Mouse (Mus musculus) forebrain, embryonic 15.5 days (tissue): Measurements from ENCODE around the gene Fam163a. TPM values are rescaled to one million over a fixed set of nuclear protein-coding genes. Genes with fewer than 3 reads are reported as not detected.

Source experiments
- ATAC-seq: fragments of 200-750 bp; cut with Nextera tagmentation; replicated peaks from 2 replicates; pipeline ENCODE4 v1.8.0; 2017; ENCODE audit warnings: mild to moderate bottlenecking, moderate TSS enrichment, moderate library complexity
- H3K27ac ChIP-seq: fragments of 300-500 bp; sonication (generic); replicated peaks from 2 replicates; pipeline ENCODE4 v1.5.1; 2015; ENCODE audit warnings: mild to moderate bottlenecking, inconsistent platforms
- H3K27me3 ChIP-seq: fragments of 300-500 bp; sonication (generic); 2 replicates; pipeline ENCODE4 v1.6.1; 2015; ENCODE audit warnings: inconsistent platforms
- H3K36me3 ChIP-seq: fragments of 300-500 bp; sonication (generic); 2 replicates; pipeline ENCODE4 v1.6.1; 2015; ENCODE audit warnings: mild to moderate bottlenecking, inconsistent platforms
- H3K4me1 ChIP-seq: fragments of 300-500 bp; sonication (generic); 2 replicates; pipeline ENCODE4 v1.6.1; 2015; ENCODE audit warnings: inconsistent platforms
- H3K4me2 ChIP-seq: fragments of 300-500 bp; sonication (generic); replicated peaks from 2 replicates; pipeline ENCODE4 v1.6.1; 2015; ENCODE audit warnings: mild to moderate bottlenecking, inconsistent platforms
- H3K4me3 ChIP-seq: fragments of 300-500 bp; sonication (generic); 2 replicates; pipeline ENCODE4 v1.5.1; 2015; ENCODE audit warnings: mild to moderate bottlenecking, inconsistent platforms
- H3K9ac ChIP-seq: fragments of 300-500 bp; sonication (generic); replicated peaks from 2 replicates; pipeline ENCODE4 v1.6.1; 2015; ENCODE audit warnings: mild to moderate bottlenecking, inconsistent platforms
- H3K9me3 ChIP-seq: fragments of 300-500 bp; sonication (generic); 2 replicates; pipeline ENCODE4 v1.6.1; 2016; ENCODE audit warnings: inconsistent platforms
- WGBS: fragments of 180-500 bp; shearing (Covaris S2); methylation state at CpG from one replicate; pipeline ENCODE4 v1.1.7; 2015; ENCODE audit warnings: mixed read lengths; 5-methylcytosine and 5-hydroxymethylcytosine counted together
- polyA plus RNA-seq: library from polyadenylated mRNA; unstranded; fragments of >200 nt; fragmentation: Nextera tagmentation; extraction: Ambion mirVana; gene quantifications from 2 replicates; pipeline ENCODE4 v1.2.1, GENCODE M21; 2015

The Fam163a gene
- polyA plus RNA-seq, 1 experiment from 2014 or later: 2.4 TPM

DNA sequence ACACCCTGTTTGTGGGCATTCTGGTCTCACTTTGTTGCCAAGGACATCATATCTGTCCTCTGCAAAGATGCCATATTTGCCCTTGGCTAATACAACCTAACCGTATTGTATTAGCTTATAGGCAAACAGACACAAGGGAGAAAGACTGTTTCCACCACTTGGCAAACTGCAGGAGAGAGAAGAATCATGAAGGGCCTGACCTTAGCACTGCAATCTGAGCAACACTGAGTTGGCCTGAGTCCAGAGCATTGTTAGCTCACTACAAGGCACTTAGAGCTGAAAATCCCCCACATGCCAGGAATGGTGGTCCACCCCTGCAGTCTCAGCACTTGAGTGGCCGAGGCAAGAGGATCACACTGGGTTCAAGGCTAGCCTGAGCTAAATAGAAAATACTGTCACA lies 13.7 kb upstream of the Fam163a start:
- Histone ChIP-seq H3K27me3 (no peaks in the 10 kb centered on the region), H3K4me3 (no peak overlapping the region), H3K4me2 (no peak overlapping the region), H3K36me3 (no peaks in the 10 kb centered on the region), H3K9me3 (no peaks in the 10 kb centered on the region), H3K4me1 (no peaks in the 10 kb centered on the region), H3K27ac (no peak overlapping the region), H3K9ac (no peak overlapping the region)
- no peak for ATAC-seq
- WGBS: 81% methylated on average over 2 of the region's 2 CpGs

DNA sequence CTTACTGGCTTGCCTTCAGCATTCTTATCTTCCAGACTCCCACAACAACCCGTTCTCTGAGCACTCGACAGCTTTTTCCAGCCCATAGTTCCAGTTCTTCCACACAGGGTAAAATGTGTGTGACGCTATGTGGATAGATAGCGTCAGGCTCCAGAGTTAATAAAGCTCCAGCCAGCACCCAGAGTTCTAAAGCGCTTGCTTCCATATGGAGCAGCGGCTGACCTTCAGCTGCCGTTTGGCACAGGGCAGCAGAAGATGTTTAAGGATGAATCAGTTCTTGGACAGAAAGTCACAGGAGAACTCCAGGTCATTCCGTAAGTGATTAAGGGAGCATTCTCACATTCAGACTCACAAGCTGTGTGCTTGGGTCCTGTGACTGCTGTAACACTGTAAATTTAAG lies 13.1 kb upstream of the Fam163a start:
- H3K4me1 ChIP-seq: no peaks in the 10 kb centered on the region
- 90% methylated on average over 8 of the region's 8 CpGs for WGBS
- no peak overlapping the region for H3K4me3 ChIP-seq
- no peak overlapping the region for H3K4me2 ChIP-seq
- no peak overlapping the region for H3K27ac ChIP-seq
- no peaks in the 10 kb centered on the region for H3K27me3 ChIP-seq
- no peak overlapping the region for H3K9ac ChIP-seq
- no peak for ATAC-seq
- H3K36me3 ChIP-seq: no peaks in the 10 kb centered on the region
- no peaks in the 10 kb centered on the region for H3K9me3 ChIP-seq

DNA sequence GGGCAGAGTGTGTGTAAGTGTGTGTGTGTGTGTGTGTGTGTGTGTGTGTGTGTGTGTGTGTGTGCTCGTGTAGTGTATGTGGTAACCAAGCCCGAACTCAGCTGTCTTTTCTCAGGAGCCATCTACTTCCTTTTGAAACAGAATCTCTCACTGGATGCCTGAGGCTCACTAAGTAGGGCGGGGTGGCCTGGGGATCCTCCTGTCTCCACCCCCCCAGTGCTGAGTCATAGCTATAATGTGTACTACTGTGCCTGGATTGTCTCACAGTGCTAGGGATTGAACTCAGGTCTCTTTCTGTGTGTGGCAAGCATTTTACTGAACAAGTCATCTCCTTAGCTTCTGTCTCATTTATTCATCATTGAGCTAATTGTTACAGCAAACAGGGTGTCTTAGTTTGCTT lies 12.6 kb upstream of the Fam163a start:
- no peak overlapping the region for H3K27ac ChIP-seq
- H3K36me3 ChIP-seq: no peaks in the 10 kb centered on the region
- H3K9me3 ChIP-seq: no peaks in the 10 kb centered on the region
- no peak overlapping the region for H3K9ac ChIP-seq
- H3K4me3 ChIP-seq: no peak overlapping the region
- no peak overlapping the region for H3K4me2 ChIP-seq
- H3K4me1 ChIP-seq: no peaks in the 10 kb centered on the region
- WGBS: 70% methylated on average over 3 of the region's 3 CpGs
- no peak for ATAC-seq
- no peaks in the 10 kb centered on the region for H3K27me3 ChIP-seq

DNA sequence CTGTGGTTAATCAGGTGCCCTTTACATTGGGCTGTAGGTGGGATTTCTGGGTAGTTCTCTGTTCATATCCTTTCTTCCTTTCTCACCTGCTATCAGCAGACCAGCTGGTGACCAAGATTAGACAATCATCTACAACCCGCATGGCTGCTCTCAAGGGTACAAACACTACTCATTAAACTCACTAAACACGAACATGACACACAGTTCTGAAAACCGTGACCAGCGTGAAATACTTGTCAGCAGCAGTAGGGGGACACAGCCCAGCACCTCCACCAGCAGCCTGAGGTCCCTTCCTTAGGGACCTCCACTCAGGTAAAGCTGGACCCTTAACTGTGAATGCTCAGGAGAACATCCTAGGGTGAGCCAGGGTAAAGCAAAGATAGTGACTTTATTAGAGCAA lies 11.4 kb upstream of the Fam163a start:
- H3K9ac ChIP-seq: no peak overlapping the region
- WGBS: 65% methylated on average over 4 of the region's 4 CpGs
- no peak for ATAC-seq

DNA sequence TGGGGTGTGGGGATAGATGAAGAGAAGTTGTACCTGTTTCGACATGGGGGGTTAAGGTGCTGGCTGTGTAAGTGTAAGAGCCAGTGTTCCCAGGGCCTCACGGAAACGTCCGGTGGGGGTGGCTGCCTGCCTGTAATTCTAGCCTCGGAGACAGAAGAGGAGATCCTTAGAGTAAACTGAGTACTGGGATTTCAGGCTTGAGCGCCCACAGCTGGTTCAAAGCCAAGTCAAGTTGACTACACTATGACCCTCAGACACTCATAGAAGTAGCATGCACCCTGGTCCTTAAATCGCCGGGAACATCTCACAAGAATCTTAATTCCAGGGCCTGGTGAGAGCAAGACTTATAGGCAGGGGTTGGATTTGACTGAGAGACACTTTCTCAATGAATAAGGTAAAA lies 9.8 kb upstream of the Fam163a start:
- no peak for ATAC-seq
- no peak overlapping the region for H3K9ac ChIP-seq
- WGBS: 80% methylated on average over 8 of the region's 8 CpGs

More for the DNA sequence above, 11.4 kb upstream of the Fam163a start:
- H3K36me3 ChIP-seq: no peaks in the 10 kb centered on the region
- H3K9me3 ChIP-seq: no peaks in the 10 kb centered on the region
- H3K4me1 ChIP-seq: no peaks in the 10 kb centered on the region
- H3K27ac ChIP-seq: no peak overlapping the region
- H3K4me3 ChIP-seq: no peak overlapping the region
- no peaks in the 10 kb centered on the region for H3K27me3 ChIP-seq
- no peak overlapping the region for H3K4me2 ChIP-seq

DNA sequence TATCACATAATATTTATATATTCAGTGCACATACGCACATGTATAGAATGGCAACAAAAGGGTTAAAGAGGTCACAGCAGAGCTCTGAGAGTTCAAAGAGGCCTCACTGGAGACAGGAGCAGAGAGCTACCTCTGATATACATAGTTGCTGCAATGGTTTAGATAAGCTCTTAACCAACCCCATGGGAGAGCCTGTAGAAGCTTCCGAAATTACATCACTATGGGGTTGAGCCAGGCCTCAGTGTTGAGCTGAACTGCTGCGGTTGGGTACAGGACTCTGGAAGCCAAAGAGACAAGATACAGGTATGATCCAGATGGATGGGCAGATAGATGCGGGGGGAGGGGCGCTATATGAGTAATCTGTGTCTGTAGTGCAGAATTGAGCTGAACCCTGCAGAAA lies 8.1 kb upstream of the Fam163a start:
- Histone ChIP-seq H3K4me3 (no peak overlapping the region), H3K27me3 (no peaks in the 10 kb centered on the region), H3K36me3 (no peaks in the 10 kb centered on the region), H3K9me3 (no peaks in the 10 kb centered on the region), H3K9ac (no peak overlapping the region), H3K4me2 (no peak overlapping the region), H3K27ac (no peak overlapping the region), H3K4me1 (no peaks in the 10 kb centered on the region)
- no peak for ATAC-seq
- 90% methylated on average over 5 of the region's 5 CpGs for WGBS

More for the DNA sequence above, 9.8 kb upstream of the Fam163a start:
- no peak overlapping the region for H3K4me2 ChIP-seq
- H3K36me3 ChIP-seq: no peaks in the 10 kb centered on the region
- no peaks in the 10 kb centered on the region for H3K27me3 ChIP-seq
- H3K4me3 ChIP-seq: no peak overlapping the region
- no peak overlapping the region for H3K27ac ChIP-seq
- H3K4me1 ChIP-seq: no peaks in the 10 kb centered on the region
- no peaks in the 10 kb centered on the region for H3K9me3 ChIP-seq

DNA sequence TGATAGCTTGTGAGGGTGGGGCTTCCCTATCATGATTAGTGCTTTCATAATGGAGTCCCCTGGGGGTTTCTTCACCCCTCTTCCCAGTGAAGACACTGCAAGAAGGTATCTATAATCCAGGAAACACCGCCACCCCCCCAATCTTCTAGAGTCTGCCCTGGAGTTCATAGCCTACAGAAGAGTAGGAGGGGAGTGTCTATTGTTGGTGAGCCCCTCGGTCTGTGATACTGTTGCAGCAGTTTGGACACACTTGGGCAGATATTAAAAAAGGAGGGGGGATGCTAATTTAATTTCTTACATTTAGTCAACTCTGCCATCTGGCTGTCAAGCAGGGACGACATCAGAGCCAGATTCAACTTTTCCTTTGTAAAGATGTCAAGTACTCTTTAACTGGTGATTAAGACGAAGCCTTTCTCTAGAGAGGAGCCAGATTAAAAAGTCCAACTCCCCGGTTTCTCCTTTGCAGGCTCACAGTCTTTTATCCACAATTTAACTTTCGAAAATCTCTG lies 7.0 kb upstream of the Fam163a start:
- Histone ChIP-seq H3K4me3 (no peak overlapping the region), H3K36me3 (no peaks in the 10 kb centered on the region), H3K9me3 (no peaks in the 10 kb centered on the region), H3K9ac (no peak overlapping the region), H3K4me2 (no peak overlapping the region), H3K27me3 (0 out of 2 replicates have a peak, but pooled peaks cover 3% of the 10 kb centered on the region), H3K4me1 (no peaks in the 10 kb centered on the region), H3K27ac (no peak overlapping the region)
- WGBS: 29% methylated on average over 6 of the region's 6 CpGs
- ATAC-seq: no peak

DNA sequence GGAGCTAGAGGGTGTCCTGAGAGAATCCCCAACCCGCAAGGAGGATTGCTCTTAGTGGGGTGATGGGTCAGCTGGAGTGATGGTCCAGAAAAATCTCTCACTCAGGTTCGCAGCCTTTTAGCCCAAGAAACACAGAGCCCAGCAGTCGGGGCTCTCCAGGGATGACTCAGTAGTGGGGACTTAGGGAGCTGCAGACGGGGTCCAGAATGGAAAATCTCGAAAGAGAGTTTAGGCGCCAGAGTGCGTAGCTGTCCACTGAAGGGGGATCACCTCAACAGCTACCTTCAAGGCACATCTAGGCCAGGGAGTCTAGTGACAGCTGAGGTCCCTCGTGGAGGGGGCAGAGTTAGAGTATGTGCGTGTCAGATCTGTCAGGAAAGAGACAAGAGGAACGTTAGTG lies 338 bp upstream of the Fam163a start:
- peak overlapping the region; percentile 42; the same call in 1 of the 2 replicates for H3K9ac ChIP-seq
- ATAC-seq: peak; percentile 23; the same call in 1 of the 2 replicates
- H3K9me3 ChIP-seq: no peaks in the 10 kb centered on the region
- peaks cover 47% of the 10 kb centered on the region for H3K27me3 ChIP-seq
- no peaks in the 10 kb centered on the region for H3K36me3 ChIP-seq
- H3K4me1 ChIP-seq: peaks cover 12% of the 10 kb centered on the region
- H3K4me2 ChIP-seq: peak overlapping the region; percentile 68
- WGBS: 12% methylated on average over 10 of the region's 10 CpGs
- H3K4me3 ChIP-seq: peak overlapping the region; percentile 43
- no peak overlapping the region for H3K27ac ChIP-seq

DNA sequence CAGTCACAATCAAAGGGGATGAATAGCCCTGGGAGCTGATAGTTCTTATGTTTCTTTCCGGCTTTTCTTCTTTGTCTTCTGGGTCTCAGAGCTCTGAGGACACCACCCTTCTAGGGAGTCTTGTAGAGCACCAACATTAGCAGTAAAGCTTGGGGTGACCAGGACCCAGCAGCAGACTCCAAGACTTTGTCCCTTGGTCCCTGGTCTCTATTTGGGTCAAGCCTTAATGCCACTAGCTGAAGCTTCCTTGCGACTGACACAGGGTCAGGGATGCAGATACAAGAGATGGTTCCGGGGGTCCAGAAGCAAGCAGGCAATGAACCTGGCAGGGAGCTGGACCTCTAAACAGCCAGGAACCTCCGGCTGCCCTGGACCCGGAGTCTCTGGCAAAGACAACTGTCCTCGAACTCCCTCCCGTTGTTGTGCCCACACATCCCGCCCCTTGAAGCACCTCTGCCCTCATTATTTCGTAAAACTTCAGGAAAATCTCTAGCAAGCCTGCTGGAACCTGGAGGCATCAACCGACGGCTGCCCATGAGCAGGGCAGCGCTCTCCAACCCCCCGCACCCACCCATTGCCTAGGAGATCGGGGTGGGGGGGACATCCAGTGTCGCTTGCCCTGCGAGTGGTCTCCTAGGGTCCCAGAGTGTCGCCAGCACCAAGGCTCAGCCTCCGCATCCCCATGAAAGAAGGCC lies 718 bp downstream of the Fam163a start:
- peak overlapping the region; percentile 42 for H3K9ac ChIP-seq
- peaks cover 47% of the 10 kb centered on the region for H3K27me3 ChIP-seq
- no peak; the same call in 1 of the 2 replicates for ATAC-seq
- WGBS: 4% methylated on average over 18 of the region's 18 CpGs
- H3K27ac ChIP-seq: no peak overlapping the region
- peak overlapping the region; percentile 68 for H3K4me2 ChIP-seq
- H3K36me3 ChIP-seq: no peaks in the 10 kb centered on the region
- H3K9me3 ChIP-seq: no peaks in the 10 kb centered on the region
- H3K4me3 ChIP-seq: peak overlapping the region; percentile 43
- H3K4me1 ChIP-seq: peaks cover 12% of the 10 kb centered on the region

DNA sequence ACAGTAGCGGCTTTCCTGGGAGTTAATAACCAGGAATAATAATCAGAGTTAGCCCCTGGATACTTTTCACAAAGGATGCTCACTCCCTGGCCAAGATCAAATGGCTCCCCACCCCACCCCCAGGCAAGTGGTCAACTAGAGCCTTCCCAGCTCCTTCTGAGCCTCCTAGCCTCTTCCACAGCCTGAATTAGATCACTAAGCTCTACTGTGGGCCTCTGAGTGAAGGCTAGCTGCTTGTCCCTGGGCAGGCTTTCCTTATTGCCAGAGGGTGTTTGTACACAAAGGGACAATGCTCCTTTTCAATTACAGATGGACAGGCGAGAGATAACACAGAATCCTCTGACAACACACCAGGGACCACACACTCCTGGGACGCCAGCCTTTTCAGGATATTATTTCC lies 2.2 kb downstream of the Fam163a start:
- Histone ChIP-seq H3K9me3 (no peaks in the 10 kb centered on the region), H3K9ac (no peak overlapping the region), H3K4me3 (no peak overlapping the region), H3K36me3 (no peaks in the 10 kb centered on the region), H3K4me1 (peaks cover 12% of the 10 kb centered on the region), H3K4me2 (no peak overlapping the region), H3K27ac (no peak overlapping the region), H3K27me3 (peaks cover 47% of the 10 kb centered on the region)
- no peak for ATAC-seq
- 33% methylated on average over 3 of the region's 3 CpGs for WGBS

DNA sequence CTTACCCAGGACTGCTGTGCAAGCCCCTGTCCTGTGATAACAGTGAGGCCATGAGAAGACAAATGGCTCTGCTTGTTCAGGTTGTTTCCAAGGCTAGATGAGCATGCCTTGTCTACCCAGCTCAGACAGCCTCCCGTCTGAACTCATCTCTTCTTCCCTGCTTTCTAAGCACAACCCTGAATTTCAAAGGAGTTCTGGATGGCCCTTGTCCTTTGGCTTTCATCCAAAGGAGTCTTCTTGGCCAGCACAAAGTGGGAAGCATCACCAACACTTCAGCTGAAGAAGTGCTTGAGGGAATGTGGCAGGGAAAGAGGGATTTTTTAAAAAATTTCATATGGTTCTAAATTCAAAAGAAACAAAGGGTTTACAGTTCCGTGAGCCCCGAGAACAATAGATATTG lies 3.8 kb downstream of the Fam163a start:
- ATAC-seq: no peak
- no peaks in the 10 kb centered on the region for H3K9me3 ChIP-seq

DNA sequence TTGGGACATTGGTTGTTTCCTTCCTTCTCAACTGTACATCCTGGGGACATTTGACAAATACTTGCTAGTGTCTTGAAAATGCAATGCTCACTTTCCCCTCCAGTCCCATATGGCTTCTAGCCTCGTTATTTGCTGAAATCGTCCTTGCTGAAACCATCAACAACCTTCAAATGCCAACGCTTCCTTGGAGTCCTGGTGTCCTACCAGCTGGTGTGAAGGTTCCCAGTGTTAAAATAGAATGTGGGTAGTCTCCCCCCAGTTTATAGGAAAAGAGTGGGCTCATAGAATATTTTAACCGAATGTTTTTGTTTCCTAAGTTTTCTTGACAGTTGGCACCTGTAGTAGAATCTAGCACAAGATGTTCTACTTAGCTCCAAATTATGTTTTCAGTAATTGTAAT lies 7.2 kb downstream of the Fam163a start:
- no peak overlapping the region for H3K27ac ChIP-seq
- H3K27me3 ChIP-seq: peaks cover 2% of the 10 kb centered on the region
- no peak for ATAC-seq
- WGBS: 65% methylated on average over 4 of the region's 4 CpGs
- no peak overlapping the region for H3K4me3 ChIP-seq
- H3K9me3 ChIP-seq: no peaks in the 10 kb centered on the region
- H3K4me2 ChIP-seq: no peak overlapping the region
- H3K9ac ChIP-seq: no peak overlapping the region
- H3K4me1 ChIP-seq: peaks cover 12% of the 10 kb centered on the region
- no peaks in the 10 kb centered on the region for H3K36me3 ChIP-seq

More for the DNA sequence above, 3.8 kb downstream of the Fam163a start:
- H3K4me2 ChIP-seq: no peak overlapping the region
- peaks cover 15% of the 10 kb centered on the region for H3K4me1 ChIP-seq
- no peak overlapping the region for H3K27ac ChIP-seq
- H3K27me3 ChIP-seq: peaks cover 36% of the 10 kb centered on the region
- H3K4me3 ChIP-seq: no peak overlapping the region
- H3K9ac ChIP-seq: no peak overlapping the region
- H3K36me3 ChIP-seq: no peaks in the 10 kb centered on the region
- WGBS: 85% methylated on average over 3 of the region's 3 CpGs

DNA sequence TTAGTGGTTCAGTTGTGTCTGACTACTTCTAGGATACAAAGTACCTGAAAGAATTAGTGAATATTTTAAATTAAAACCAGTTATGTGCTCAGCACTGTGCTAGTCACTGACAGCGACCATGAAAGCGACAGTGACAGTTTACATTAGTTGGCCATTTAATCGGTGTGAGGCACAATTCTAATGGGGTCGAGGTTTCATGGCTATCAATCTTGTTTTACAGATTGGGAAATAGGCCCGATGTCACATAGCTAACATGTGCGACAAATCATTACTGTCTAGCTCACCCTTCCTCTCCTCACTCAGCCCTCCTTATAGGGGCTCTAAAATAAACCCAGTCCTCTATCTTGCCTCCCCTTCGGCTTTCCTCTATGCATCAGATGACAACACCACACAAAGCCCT lies 11.5 kb downstream of the Fam163a start:
- Histone ChIP-seq H3K9ac (no peak overlapping the region), H3K27ac (no peak overlapping the region), H3K4me2 (no peak overlapping the region), H3K36me3 (no peaks in the 10 kb centered on the region), H3K4me1 (peaks cover 15% of the 10 kb centered on the region), H3K9me3 (no peaks in the 10 kb centered on the region), H3K27me3 (no peaks in the 10 kb centered on the region), H3K4me3 (no peak overlapping the region)
- 31% methylated on average over 7 of the region's 7 CpGs for WGBS
- ATAC-seq: 0 out of 2 replicates have a peak, but pooled peaks have one; percentile 32
